ENCODE assay signal across 25 mouse cellular contexts in genomic region chr2:38630574-38630973, GRCm38 (mm10).
"Had no signal": no experiment of that assay in that cellular context is flagged by ENCODE, and none has a peak within 500 bp of the region (broad histone marks: within the 10 kb centered on the region; RNA-seq: fewer than 3 reads in every experiment).

No protein-coding gene starts in this region.

- H3K27me3 ChIP-seq: hindbrain, embryonic 12.5 days; intestine, embryonic 15.5 days; limb, embryonic 12.5 days; liver, embryonic 13.5 days had no signal

- H3K9ac ChIP-seq: hindbrain, embryonic 12.5 days; hindbrain, embryonic 14.5 days; intestine, embryonic 15.5 days; limb, embryonic 12.5 days; liver, embryonic 13.5 days had no signal

- H3K4me2 ChIP-seq: hindbrain, embryonic 12.5 days; hindbrain, embryonic 14.5 days; intestine, embryonic 15.5 days; limb, embryonic 12.5 days; liver, embryonic 11.5 days; liver, embryonic 13.5 days had no signal

- DNase-seq: gastrocnemius, adult 2 months; gastrocnemius, postnatal 10 days; gastrocnemius, postnatal 25 days; heart, adult 2 months; heart, postnatal 10 days; heart, postnatal 4 days; kidney, adult 18-20 months; kidney, adult 8-10 months; kidney, postnatal 10 days; kidney, postnatal 25 days; kidney, postnatal 4 days; liver; liver, embryonic 13.5 days had no signal

- ATAC-seq: hindbrain, embryonic 16.5 days; inflammation-experienced regulatory T-cells, adult 6 months; intestine, embryonic 15.5 days; intestine, postnatal 0 days had no signal

- H3K4me1 ChIP-seq: hindbrain, embryonic 10.5 days; hindbrain, embryonic 12.5 days; intestine, embryonic 15.5 days; limb, embryonic 10.5 days; limb, embryonic 12.5 days; liver, embryonic 13.5 days had no signal

- H3K9me3 ChIP-seq: hindbrain, embryonic 10.5 days; hindbrain, embryonic 12.5 days; intestine, embryonic 15.5 days; limb, embryonic 10.5 days; limb, embryonic 12.5 days; liver, embryonic 13.5 days had no signal

- H3K4me3 ChIP-seq: gastrocnemius, adult 2 months; heart, adult 2 months; hindbrain, embryonic 10.5 days; hindbrain, embryonic 12.5 days; intestine, embryonic 15.5 days; layer of hippocampus, adult 2 months; left cerebral cortex, adult 2 months; limb, embryonic 10.5 days; limb, embryonic 12.5 days; liver, embryonic 13.5 days had no signal

- H3K27ac ChIP-seq: gastrocnemius, adult 2 months; heart, adult 2 months; hindbrain, embryonic 10.5 days; hindbrain, embryonic 12.5 days; hindbrain, embryonic 14.5 days; intestine, embryonic 15.5 days; layer of hippocampus, adult 2 months; left cerebral cortex, adult 2 months; limb, embryonic 10.5 days; limb, embryonic 12.5 days; liver, embryonic 13.5 days had no signal
